7 mouse cellular contexts compared by ENCODE assay signal in the genomic region with DNA sequence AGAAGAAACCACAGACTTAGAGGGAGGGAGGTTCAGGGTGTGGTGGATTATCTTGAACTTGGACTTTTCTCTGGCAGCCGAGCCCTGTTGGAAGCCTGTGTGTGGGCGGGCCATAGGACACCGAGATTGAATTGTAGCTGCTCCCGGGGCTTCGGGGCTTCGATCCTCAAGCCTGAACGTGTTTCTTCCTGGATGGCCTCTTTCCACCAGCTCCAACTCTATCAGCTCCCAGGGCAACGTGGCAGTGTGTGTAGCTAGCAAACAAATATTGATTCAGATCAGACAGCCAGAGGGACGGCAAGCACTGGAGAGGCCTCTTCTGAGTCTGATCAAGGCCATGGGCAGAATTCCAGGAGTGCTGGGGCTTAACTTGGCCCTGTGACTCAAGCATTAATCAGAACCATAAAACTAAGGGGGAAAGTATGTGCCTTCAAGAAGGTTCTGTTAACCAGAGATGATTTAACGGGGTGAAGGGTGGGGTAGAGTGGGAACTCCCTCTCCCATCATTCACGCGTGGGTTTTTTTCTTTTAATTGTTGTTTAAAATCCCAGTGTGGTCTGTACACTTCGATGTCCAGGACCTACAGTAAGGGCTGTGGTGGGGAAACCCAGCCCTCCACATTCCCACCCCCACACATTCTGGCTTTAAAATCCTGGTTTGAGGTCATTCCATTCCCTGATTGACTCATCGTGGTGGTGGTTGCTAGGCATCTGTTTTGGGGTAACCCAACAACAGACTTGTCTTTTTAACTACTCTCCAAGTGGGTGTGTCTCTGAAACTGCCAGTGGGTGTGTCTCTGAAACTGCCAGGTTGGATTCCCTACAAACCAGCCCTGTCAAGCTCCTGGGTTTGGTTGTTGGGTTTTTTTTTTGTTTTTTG. TPM values are rescaled to one million over a fixed set of nuclear protein-coding genes. Genes with fewer than 3 reads are reported as not detected.
DNase-seq lines count a peak whose midpoint lies in the region; ATAC-seq and TF ChIP-seq lines count a peak whose summit lies in the region.

No protein-coding gene starts in this region.

- H3K9ac ChIP-seq in heart, embryonic 12.5 days: peak overlapping the region; percentile 56; the same call in 1 of the 2 replicates
- 0 out of 2 replicates have a peak overlapping the region, but pooled peaks have one; percentile 20 for H3K9ac ChIP-seq in kidney, postnatal 0 days (ENCODE audit: low read depth, low read length)

- H3K27me3 ChIP-seq in heart, embryonic 12.5 days (replicated peaks): no peaks in the 10 kb centered on the region
- H3K27me3 ChIP-seq in kidney, postnatal 0 days (ENCODE audit: insufficient read depth, low read length): no peaks in the 10 kb centered on the region

- WGBS in heart, embryonic 12.5 days: 33% methylated on average over 14 of the region's 14 CpGs
- 9% methylated on average over 14 of the region's 14 CpGs for WGBS in kidney, postnatal 0 days

- peak; percentile 98 for DNase-seq in NIH3T3 (ENCODE audit: low read depth)
- peak; percentile 96 for DNase-seq in kidney, postnatal 0 days (ENCODE audit: low spot score)
- peak; percentile 87 for DNase-seq in lung, postnatal 36 days
- no peak for DNase-seq in layer of hippocampus, adult 8-10 months (ENCODE audit: low spot score in 2 of 2)
- DNase-seq in layer of hippocampus, adult 9-11 months: no peak

- no peaks in the 10 kb centered on the region for H3K9me3 ChIP-seq in heart, embryonic 12.5 days (replicated peaks)
- no peaks in the 10 kb centered on the region for H3K9me3 ChIP-seq in kidney, postnatal 0 days (replicated peaks; ENCODE audit: low read length)

- peak overlapping the region; percentile 16; the same call in 1 of the 2 replicates for H3K27ac ChIP-seq in bone marrow macrophage, adult 2 months (ENCODE audit: insufficient read depth, low read depth, low read length)
- H3K27ac ChIP-seq in heart, embryonic 12.5 days (ENCODE audit: poor library complexity, severe bottlenecking): peak overlapping the region; percentile 83
- H3K27ac ChIP-seq in kidney, postnatal 0 days: peak overlapping the region; percentile 89

- no peak overlapping the region for H3K4me3 ChIP-seq in bone marrow macrophage, adult 2 months (ENCODE audit: insufficient read depth, low read length)
- H3K4me3 ChIP-seq in heart, embryonic 12.5 days: 0 out of 2 replicates have a peak overlapping the region, but pooled peaks have one; percentile 3
- no peak overlapping the region for H3K4me3 ChIP-seq in kidney, postnatal 0 days (replicated peaks; ENCODE audit: low read depth, low read length)

- ATAC-seq in heart, embryonic 12.5 days (ENCODE audit: insufficient number of reproducible peaks, low FRiP score): no peak
- peak; percentile 31; the same call in 1 of the 2 replicates for ATAC-seq in kidney, postnatal 0 days (replicated peaks; ENCODE audit: low FRiP score, low read depth)

- no peak for TF ChIP-seq CTCF in bone marrow macrophage, adult 2 months (IDR thresholded peaks at IDR 0.05; ENCODE audit: low read depth, low read length)
- TF ChIP-seq CTCF in kidney, postnatal 0 days (IDR thresholded peaks at IDR 0.05; ENCODE audit: low read depth): no peak

- TF ChIP-seq POLR2A in bone marrow macrophage, adult 2 months (IDR thresholded peaks at IDR 0.05; ENCODE audit: borderline replicate concordance, low read depth, low read length): no peak

- peaks cover 24% of the 10 kb centered on the region for H3K36me3 ChIP-seq in heart, embryonic 12.5 days
- 0 out of 2 replicates have a peak, but pooled peaks cover 4% of the 10 kb centered on the region for H3K36me3 ChIP-seq in kidney, postnatal 0 days (ENCODE audit: insufficient read depth, low read length)

- peak overlapping the region; percentile 46 for H3K4me2 ChIP-seq in heart, embryonic 12.5 days
- peak overlapping the region; percentile 35 for H3K4me2 ChIP-seq in kidney, postnatal 0 days (ENCODE audit: low read length)

- H3K4me1 ChIP-seq in bone marrow macrophage, adult 2 months (ENCODE audit: control insufficient read depth, insufficient read depth, low read length): peaks cover 63% of the 10 kb centered on the region
- peaks cover 58% of the 10 kb centered on the region for H3K4me1 ChIP-seq in heart, embryonic 12.5 days (replicated peaks)
- H3K4me1 ChIP-seq in kidney, postnatal 0 days (replicated peaks; ENCODE audit: insufficient read depth, low read length): peaks cover 49% of the 10 kb centered on the region

RNA-seq across cellular contexts. Expression of a gene that starts 4.6 kb away (rescaled TPM):
- polyA plus RNA-seq in bone marrow macrophage, adult 2 months (2012; ENCODE audit: insufficient read depth, insufficient read length, missing spikeins): 470 and 511 TPM in 2 replicates
- 378 and 387 TPM in 2 replicates for polyA plus RNA-seq in heart, embryonic 12.5 days (2016; fragmentation: Nextera tagmentation; extraction: Ambion mirVana)
- polyA plus RNA-seq in kidney, postnatal 0 days (2015; fragmentation: Nextera tagmentation; extraction: Ambion mirVana): 442 and 483 TPM in 2 replicates
- total RNA-seq in layer of hippocampus, adult 8-10 months (2022): 10 to 100 TPM; 12.0 to 19.0 (median 15.6) TPM

Comparison
In these comparisons a context has a peak if more than half of its experiments do, and no peak if none do; other contexts are left out.
1. DNase-seq: peak in NIH3T3 (single experiment), kidney, postnatal 0 days (single experiment) and lung, postnatal 36 days (single experiment); none in layer of hippocampus, adult 8-10 months (0 of 2) and layer of hippocampus, adult 9-11 months (single experiment).
2. H3K27ac ChIP-seq: peak in every context shown above with its lines; median percentile 89 in kidney, postnatal 0 days; 83 in heart, embryonic 12.5 days; 16 in bone marrow macrophage, adult 2 months.